Mouse (Mus musculus) brain, adult 2 months (tissue): ENCODE measurements at regions not wholly inside any gene's neighbourhood (a gene's known extent, or its start where the extent isn't known, plus 50 kb on each side); places are given as distances from the start of the nearest gene placed in this dataset.

Experiments
- DNase-seq: peaks from one replicate; pipeline ENCODE4 v3.0.0; 2011; ENCODE audit warnings: low read depth, low spot score

DNA sequence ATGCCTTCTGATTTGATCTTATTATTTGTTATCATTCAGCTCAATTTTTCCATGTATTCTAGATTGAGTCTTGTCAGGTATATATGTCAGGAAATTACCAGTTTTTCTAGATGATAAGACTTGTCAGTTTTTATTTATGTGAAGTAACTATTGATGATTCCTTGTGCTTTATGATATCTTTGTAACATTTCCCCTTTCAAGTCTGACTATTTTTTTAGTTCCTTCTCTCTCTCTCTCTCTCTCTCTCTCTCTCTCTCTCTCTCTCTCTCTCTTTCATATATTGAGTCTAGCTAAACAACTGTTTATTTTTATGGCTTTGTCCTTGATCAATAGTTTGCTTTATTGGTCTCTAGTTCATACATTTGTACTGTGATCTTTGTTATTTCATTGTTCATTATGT lies 199.7 kb upstream of the Sema3a start:
- no peak for DNase-seq

DNA sequence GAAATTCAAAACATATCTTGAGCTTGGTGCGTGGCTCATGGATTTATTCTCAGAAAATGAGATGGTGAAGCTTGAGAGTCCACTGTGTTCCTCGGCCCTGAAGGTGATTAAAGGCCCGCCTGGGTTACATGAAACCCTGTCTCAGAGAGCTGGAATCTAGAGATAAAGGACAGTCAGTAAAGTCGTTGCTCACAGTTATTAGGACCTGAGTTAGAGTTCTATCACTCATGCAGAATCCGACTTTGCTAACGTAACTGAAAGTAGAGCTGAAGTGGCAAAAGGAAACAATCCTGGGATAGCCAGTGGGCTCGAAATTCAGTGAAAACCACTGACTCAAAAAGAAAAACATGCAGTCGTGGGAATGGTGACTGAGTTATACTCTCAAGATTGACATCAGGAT lies 198.9 kb upstream of the Sema3a start:
- DNase-seq, result no peak

GRCm38 (mm10) chr5:12927247-12927646 lies 198.0 kb upstream of the Sema3a start:
- DNase-seq, result no peak

GRCm38 (mm10) chr5:12937052-12937451 lies 188.2 kb upstream of the Sema3a start:
- peak; percentile 7 for DNase-seq

DNA sequence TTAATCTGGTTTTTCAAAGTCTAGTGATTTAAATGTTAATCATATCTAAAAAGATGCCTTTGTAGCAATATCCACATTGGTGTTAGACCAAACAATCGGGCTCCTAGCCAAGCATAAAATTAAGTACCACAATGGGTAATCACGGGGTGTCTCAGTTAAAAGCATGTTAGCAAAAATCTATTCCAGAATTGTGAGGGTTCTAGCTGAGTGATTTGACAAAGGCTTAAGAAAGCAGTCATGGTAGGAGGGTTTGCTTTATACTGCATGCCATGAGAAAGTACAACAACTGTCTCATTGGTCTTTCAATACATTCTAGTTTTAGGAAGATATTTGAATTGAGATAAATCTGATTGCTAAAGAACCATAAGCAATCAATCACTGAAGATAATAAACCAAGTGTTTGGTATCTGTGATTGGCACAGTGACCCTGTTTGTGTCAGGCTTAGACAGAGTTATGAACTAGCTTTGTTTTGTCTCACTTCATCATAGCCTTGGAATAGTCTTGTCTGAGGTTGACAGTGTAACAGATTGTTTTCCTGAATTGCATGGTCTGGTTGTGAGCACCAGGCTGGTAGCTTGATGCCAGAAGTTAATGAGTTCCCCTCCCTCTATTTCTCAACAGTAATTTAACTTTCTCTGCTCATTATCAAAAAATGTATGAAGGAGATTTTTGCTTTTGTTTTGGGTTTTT lies 186.9 kb upstream of the Sema3a start:
- no peak for DNase-seq

DNA sequence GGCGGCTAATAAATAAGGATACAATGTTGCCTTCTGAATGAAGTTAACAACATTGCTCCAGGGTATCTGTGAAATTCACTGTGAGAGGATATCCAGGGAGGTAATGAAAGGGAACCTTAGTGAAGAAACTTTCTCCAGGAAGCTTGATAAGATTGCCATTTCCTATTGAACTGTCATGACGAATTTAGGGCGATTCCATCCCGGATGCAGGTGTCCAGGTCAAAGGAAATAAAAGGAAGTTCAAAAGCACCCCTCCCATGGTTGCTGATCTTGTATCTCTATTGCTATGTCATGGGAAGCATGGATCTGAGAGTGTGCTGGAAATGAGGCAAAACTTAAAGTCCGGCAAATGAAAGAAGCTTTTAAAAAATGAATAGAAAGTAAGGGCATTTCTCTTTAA lies 180.7 kb upstream of the Sema3a start:
- no peak for DNase-seq

GRCm38 (mm10) chr5:12948472-12948871 lies 176.7 kb upstream of the Sema3a start:
- peak; percentile 1 for DNase-seq

GRCm38 (mm10) chr5:12970987-12971386 lies 154.2 kb upstream of the Sema3a start:
- no peak for DNase-seq

GRCm38 (mm10) chr5:12973701-12974100 lies 151.5 kb upstream of the Sema3a start:
- no peak for DNase-seq

DNA sequence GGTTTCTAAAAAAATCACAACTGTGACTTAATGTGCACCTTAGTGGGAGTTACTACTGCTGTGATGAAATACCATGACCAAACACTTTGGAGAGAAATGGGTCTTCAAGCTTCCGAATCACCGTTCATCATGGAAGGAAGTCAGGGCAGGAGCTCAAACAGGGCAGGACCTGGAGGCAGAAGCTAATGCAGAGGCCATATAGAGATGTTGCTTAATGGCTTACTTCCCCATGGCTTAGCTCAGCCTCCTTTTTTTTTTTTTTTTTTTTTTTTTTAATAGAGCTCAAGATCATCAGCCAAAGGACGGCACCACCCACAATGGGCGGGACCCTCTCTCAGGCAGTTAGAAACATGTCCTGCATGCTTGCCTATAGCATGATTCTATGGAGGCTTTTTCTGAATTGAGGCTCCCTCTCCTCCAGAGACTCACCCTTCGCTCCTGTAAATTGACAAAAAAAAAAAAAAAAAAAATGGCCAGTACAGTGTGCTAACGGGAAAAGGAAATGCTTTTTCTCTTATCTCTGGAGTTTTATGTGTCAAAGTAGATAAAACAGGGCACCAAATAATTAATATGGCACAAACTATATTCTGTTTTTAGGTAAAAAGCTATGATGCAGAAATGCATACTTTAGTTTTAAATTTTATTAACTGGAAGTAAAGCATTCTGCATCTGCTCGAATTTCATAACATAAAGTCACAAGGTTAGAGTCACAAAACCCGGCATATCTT lies 149.0 kb upstream of the Sema3a start:
- no peak for DNase-seq

DNA sequence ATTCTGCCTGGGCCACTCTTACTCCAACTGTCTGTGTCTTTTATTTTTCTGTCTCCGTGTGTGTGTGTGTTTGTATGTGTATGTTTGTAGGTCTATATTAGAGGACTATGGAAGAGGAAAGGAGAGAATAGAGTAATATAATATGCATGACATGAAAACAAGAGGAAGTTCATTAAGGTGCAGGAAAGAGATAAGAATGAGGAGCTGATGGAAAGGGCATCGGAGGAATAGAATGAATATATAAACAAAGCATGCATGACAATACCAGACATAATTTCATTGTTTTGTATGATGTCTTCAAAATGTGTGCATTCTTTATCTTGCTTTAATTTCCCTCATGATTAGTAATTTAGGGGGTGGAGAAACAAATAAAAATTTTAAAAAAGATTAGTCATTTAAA lies 147.3 kb upstream of the Sema3a start:
- no peak for DNase-seq

- no peak for DNase-seq
Observed at GRCm38 (mm10) chr5:12993826-12994225, 131.4 kb upstream of the Sema3a start.

DNA sequence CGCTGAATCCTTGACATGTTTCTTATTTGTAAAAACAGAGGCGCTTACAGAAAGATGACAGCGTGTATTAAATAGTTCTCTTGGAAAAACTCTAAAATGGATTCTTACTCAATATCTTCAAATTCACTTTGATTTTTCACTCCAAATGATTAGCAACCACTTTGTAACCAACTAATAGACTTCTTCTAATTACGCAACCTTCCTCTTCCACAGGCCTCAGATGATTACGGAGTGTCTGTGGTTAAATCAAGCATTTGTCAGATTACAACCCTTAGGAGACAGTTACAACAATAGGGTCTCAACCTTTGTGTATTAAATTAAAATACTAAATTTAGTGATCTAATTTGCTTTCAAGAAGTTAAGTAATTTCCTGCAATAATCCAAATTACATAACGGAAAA lies 127.8 kb upstream of the Sema3a start:
- DNase-seq, result no peak

- DNase-seq, result no peak
Observed at GRCm38 (mm10) chr5:13007132-13007531, 118.1 kb upstream of the Sema3a start.

DNA sequence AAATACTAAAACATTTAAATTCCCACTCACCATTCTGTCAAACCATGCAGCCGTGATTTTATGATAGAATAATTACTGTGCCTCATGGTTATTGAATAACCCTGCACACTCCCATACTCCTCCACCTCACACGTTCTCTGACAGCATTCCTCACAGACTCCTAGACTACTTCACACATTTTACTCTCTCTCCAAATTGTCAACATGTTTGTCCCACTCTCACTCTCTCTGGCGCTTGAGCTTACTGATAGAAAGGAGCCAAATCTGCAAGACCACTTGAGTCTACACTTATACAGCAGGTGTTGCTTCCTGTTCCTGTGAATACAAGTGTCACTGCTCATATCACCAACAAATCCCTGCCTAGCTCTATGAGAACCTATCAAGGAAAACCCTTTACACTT lies 102.9 kb upstream of the Sema3a start:
- peak; percentile 6 for DNase-seq

- DNase-seq, result no peak
Observed at GRCm38 (mm10) chr5:13033332-13033731, 91.9 kb upstream of the Sema3a start.

- DNase-seq, result no peak
Observed at GRCm38 (mm10) chr5:13036127-13036526, 89.1 kb upstream of the Sema3a start.

- peak; percentile 13 for DNase-seq
Observed at GRCm38 (mm10) chr5:13058883-13059423, 66.3 kb upstream of the Sema3a start.

GRCm38 (mm10) chr5:13066942-13067341 lies 58.3 kb upstream of the Sema3a start:
- DNase-seq, result no peak
